Comparison of ENCODE assay signal across 9 mouse cellular contexts in the genomic region with DNA sequence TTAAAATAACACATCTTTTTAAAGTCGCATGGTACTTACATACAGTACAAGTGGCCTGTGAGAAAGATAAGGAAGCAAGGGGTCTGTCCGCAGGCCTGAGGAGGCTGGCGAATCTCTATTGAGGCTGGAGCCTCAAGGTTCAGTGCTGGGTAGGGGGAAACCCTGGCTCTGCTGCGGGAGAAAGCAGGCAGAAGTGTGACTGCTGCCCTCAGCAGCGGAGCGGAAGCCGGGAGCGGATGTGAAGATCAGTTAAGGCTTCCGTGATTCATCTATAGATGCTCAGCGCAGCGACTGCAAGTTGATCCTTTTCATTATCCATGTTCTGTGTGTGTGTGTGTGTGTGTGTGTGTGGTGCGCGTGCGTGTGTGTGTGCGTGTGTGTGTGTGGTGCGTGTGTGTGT. TPM values are rescaled to one million over a fixed set of nuclear protein-coding genes. Genes with fewer than 3 reads are reported as not detected.
A peak's percentile ranks its signal among the peaks of the same experiment; 100 is the strongest.
DNase-seq lines count a peak whose midpoint lies in the region; ATAC-seq and TF ChIP-seq lines count a peak whose summit lies in the region.
"Had no signal": no experiment of that assay in that cellular context is flagged by ENCODE, and none has a peak within 500 bp of the region (broad histone marks: within the 10 kb centered on the region; RNA-seq: fewer than 3 reads in every experiment).

No protein-coding gene starts in this region.

- peak overlapping the region; percentile 4; the same call in 1 of the 2 replicates for H3K4me3 ChIP-seq in forebrain, embryonic 15.5 days
- H3K4me3 ChIP-seq in forebrain, postnatal 0 days (ENCODE audit: low read depth, low read length): no peak overlapping the region
- 0 out of 2 replicates have a peak overlapping the region, but pooled peaks have one; percentile 12 for H3K4me3 ChIP-seq in midbrain, embryonic 15.5 days
- H3K4me3 ChIP-seq in midbrain, embryonic 10.5 days: no peak overlapping the region
- H3K4me3 ChIP-seq in limb, embryonic 12.5 days (replicated peaks): peak overlapping the region; percentile 17

- H3K27me3 ChIP-seq in forebrain, embryonic 15.5 days: no peaks in the 10 kb centered on the region
- H3K27me3 ChIP-seq in forebrain, postnatal 0 days (ENCODE audit: insufficient read depth, low read length): no peaks in the 10 kb centered on the region
- no peaks in the 10 kb centered on the region for H3K27me3 ChIP-seq in midbrain, embryonic 15.5 days (replicated peaks)
- no peaks in the 10 kb centered on the region for H3K27me3 ChIP-seq in midbrain, embryonic 10.5 days (ENCODE audit: low read depth, poor library complexity, severe bottlenecking)
- H3K27me3 ChIP-seq in limb, embryonic 12.5 days: no peaks in the 10 kb centered on the region

- WGBS in forebrain, embryonic 15.5 days: 80% methylated on average over 16 of the region's 16 CpGs
- 73% methylated on average over 15 of the region's 16 CpGs for WGBS in forebrain, postnatal 0 days
- 78% methylated on average over 16 of the region's 16 CpGs for whole genome bisulfite sequencing in midbrain, embryonic 15.5 days
- 77% methylated on average over 16 of the region's 16 CpGs for WGBS in midbrain, embryonic 10.5 days
- WGBS in limb, embryonic 12.5 days: 64% methylated on average over 16 of the region's 16 CpGs

- no peaks in the 10 kb centered on the region for H3K36me3 ChIP-seq in forebrain, embryonic 15.5 days
- no peaks in the 10 kb centered on the region for H3K36me3 ChIP-seq in forebrain, postnatal 0 days (ENCODE audit: insufficient read depth)
- H3K36me3 ChIP-seq in midbrain, embryonic 15.5 days (replicated peaks): no peaks in the 10 kb centered on the region
- H3K36me3 ChIP-seq in midbrain, embryonic 10.5 days: no peaks in the 10 kb centered on the region
- no peaks in the 10 kb centered on the region for H3K36me3 ChIP-seq in limb, embryonic 12.5 days

- H3K27ac ChIP-seq in forebrain, embryonic 15.5 days (replicated peaks): no peak overlapping the region
- no peak overlapping the region for H3K27ac ChIP-seq in forebrain, postnatal 0 days (ENCODE audit: low read depth, low read length)
- H3K27ac ChIP-seq in midbrain, embryonic 15.5 days: no peak overlapping the region
- H3K27ac ChIP-seq in midbrain, embryonic 10.5 days (replicated peaks): no peak overlapping the region
- no peak overlapping the region for H3K27ac ChIP-seq in limb, embryonic 12.5 days

- no peak overlapping the region for H3K4me2 ChIP-seq in forebrain, embryonic 15.5 days (replicated peaks)
- no peak overlapping the region for H3K4me2 ChIP-seq in forebrain, postnatal 0 days (ENCODE audit: low read depth)
- peak overlapping the region; percentile 27 for H3K4me2 ChIP-seq in midbrain, embryonic 15.5 days
- H3K4me2 ChIP-seq in limb, embryonic 12.5 days: peak overlapping the region; percentile 31

- no peak for DNase-seq in forebrain, postnatal 0 days
- no peak for DNase-seq in midbrain, embryonic 10.5 days (ENCODE audit: low spot score)
- DNase-seq in thymus, postnatal 14 days: peak; percentile 23
- DNase-seq in ovary, adult 18-20 months (ENCODE audit: low spot score): no peak
- DNase-seq in urinary bladder, postnatal 4 days (ENCODE audit: low spot score in 2 of 2): no peak
- DNase-seq: left cerebral cortex, postnatal 4 days had no signal

- no peaks in the 10 kb centered on the region for H3K4me1 ChIP-seq in forebrain, embryonic 15.5 days
- H3K4me1 ChIP-seq in forebrain, postnatal 0 days (ENCODE audit: insufficient read depth): no peaks in the 10 kb centered on the region
- no peaks in the 10 kb centered on the region for H3K4me1 ChIP-seq in midbrain, embryonic 15.5 days
- H3K4me1 ChIP-seq in midbrain, embryonic 10.5 days: no peaks in the 10 kb centered on the region
- no peaks in the 10 kb centered on the region for H3K4me1 ChIP-seq in limb, embryonic 12.5 days (replicated peaks)

- ATAC-seq in forebrain, embryonic 15.5 days (replicated peaks): no peak
- ATAC-seq in forebrain, postnatal 0 days: no peak
- no peak for ATAC-seq in midbrain, embryonic 15.5 days (replicated peaks)
- ATAC-seq in limb, embryonic 12.5 days (ENCODE audit: insufficient number of reproducible peaks, insufficient read depth, low FRiP score, low TSS enrichment, low read depth): no peak

- TF ChIP-seq CTCF in forebrain, postnatal 0 days (IDR thresholded peaks at IDR 0.05; ENCODE audit: low read depth): no peak

- H3K9me3 ChIP-seq in forebrain, embryonic 15.5 days: no peaks in the 10 kb centered on the region
- H3K9me3 ChIP-seq in forebrain, postnatal 0 days (ENCODE audit: low read length): no peaks in the 10 kb centered on the region
- no peaks in the 10 kb centered on the region for H3K9me3 ChIP-seq in midbrain, embryonic 15.5 days
- 0 out of 2 replicates have a peak, but pooled peaks cover 9% of the 10 kb centered on the region for H3K9me3 ChIP-seq in midbrain, embryonic 10.5 days (replicated peaks)
- 0 out of 2 replicates have a peak, but pooled peaks cover 3% of the 10 kb centered on the region for H3K9me3 ChIP-seq in limb, embryonic 12.5 days

- no peak overlapping the region for H3K9ac ChIP-seq in forebrain, embryonic 15.5 days (replicated peaks)
- no peak overlapping the region for H3K9ac ChIP-seq in forebrain, postnatal 0 days
- H3K9ac ChIP-seq in midbrain, embryonic 15.5 days: no peak overlapping the region
- H3K9ac ChIP-seq in limb, embryonic 12.5 days (replicated peaks): no peak overlapping the region

RNA-seq across cellular contexts. Expression of gene Kif3c, which starts 8.1 kb away (rescaled TPM):
- polyA plus RNA-seq in forebrain, embryonic 15.5 days (2015; fragmentation: Nextera tagmentation; extraction: Ambion mirVana): 104 and 106 TPM in 2 replicates
- 154 and 160 TPM in 2 replicates for total RNA-seq in forebrain, postnatal 0 days (2014; rRNA removed)
- 71.5 and 84.5 TPM in 2 replicates for polyA plus RNA-seq in forebrain, postnatal 0 days (2015; fragmentation: Nextera tagmentation; extraction: Ambion mirVana)
- 94.9 and 95.6 TPM in 2 replicates for polyA plus RNA-seq in midbrain, embryonic 15.5 days (2015; fragmentation: Nextera tagmentation; extraction: Ambion mirVana)
- 19.9 and 28.5 TPM in 2 replicates for polyA plus RNA-seq in midbrain, embryonic 10.5 days (2016; fragmentation: Nextera tagmentation; extraction: Ambion mirVana)
- polyA plus RNA-seq in limb, embryonic 12.5 days (2016; fragmentation: Nextera tagmentation; extraction: Ambion mirVana): 19.3 and 21.6 TPM in 2 replicates

RNA-seq across cellular contexts. Expression of gene Rab10, which starts 47.1 kb away (rescaled TPM):
- polyA plus RNA-seq in forebrain, embryonic 15.5 days (2015; fragmentation: Nextera tagmentation; extraction: Ambion mirVana): 142 and 149 TPM in 2 replicates
- 204 and 237 TPM in 2 replicates for total RNA-seq in forebrain, postnatal 0 days (2014; rRNA removed)
- 130 and 151 TPM in 2 replicates for polyA plus RNA-seq in forebrain, postnatal 0 days (2015; fragmentation: Nextera tagmentation; extraction: Ambion mirVana)
- 145 and 148 TPM in 2 replicates for polyA plus RNA-seq in midbrain, embryonic 15.5 days (2015; fragmentation: Nextera tagmentation; extraction: Ambion mirVana)
- 83.2 and 86.2 TPM in 2 replicates for polyA plus RNA-seq in midbrain, embryonic 10.5 days (2016; fragmentation: Nextera tagmentation; extraction: Ambion mirVana)
- 95.7 and 103 TPM in 2 replicates for polyA plus RNA-seq in limb, embryonic 12.5 days (2016; fragmentation: Nextera tagmentation; extraction: Ambion mirVana)

Comparison
In these comparisons a context has a peak if more than half of its experiments do, and no peak if none do; other contexts are left out.
1. H3K4me3 ChIP-seq: peak in forebrain, embryonic 15.5 days (single experiment), midbrain, embryonic 15.5 days (single experiment) and limb, embryonic 12.5 days (single experiment); none in forebrain, postnatal 0 days (single experiment) and midbrain, embryonic 10.5 days (single experiment).
2. H3K4me2 ChIP-seq: peak in midbrain, embryonic 15.5 days (single experiment) and limb, embryonic 12.5 days (single experiment); none in forebrain, embryonic 15.5 days (single experiment) and forebrain, postnatal 0 days (single experiment).